Mouse (Mus musculus): ENCODE results near the gene Itpk1.

Gene Itpk1

GRCm38 (mm10) chr12:102598535-102598934 lies 106.2 kb downstream of the Itpk1 start:
- no peak for DNase-seq (ENCODE audit: extremely low spot score, low spot score)

- DNase-seq (ENCODE audit: extremely low spot score, low spot score), result no peak
Measured at GRCm38 (mm10) chr12:102597466-102597865, 107.3 kb downstream of the Itpk1 start.

GRCm38 (mm10) chr12:102596410-102596809 lies 108.3 kb downstream of the Itpk1 start:
- no peak for DNase-seq (ENCODE audit: extremely low spot score, low spot score)

- DNase-seq (ENCODE audit: extremely low spot score, low spot score), result no peak
Measured at GRCm38 (mm10) chr12:102594627-102595026, 110.1 kb downstream of the Itpk1 start.

GRCm38 (mm10) chr12:102593699-102594098 lies 111.0 kb downstream of the Itpk1 start:
- DNase-seq (ENCODE audit: extremely low spot score, low spot score), result no peak

- no peak for DNase-seq (ENCODE audit: extremely low spot score, low spot score)
Measured at GRCm38 (mm10) chr12:102590711-102591360, 113.9 kb downstream of the Itpk1 start.

GRCm38 (mm10) chr12:102587106-102587505 lies 117.6 kb downstream of the Itpk1 start:
- no peak for DNase-seq (ENCODE audit: extremely low spot score, low spot score)

GRCm38 (mm10) chr12:102586286-102586881 lies 118.3 kb downstream of the Itpk1 start:
- DNase-seq (ENCODE audit: extremely low spot score, low spot score), result no peak

GRCm38 (mm10) chr12:102585390-102585789 lies 119.3 kb downstream of the Itpk1 start:
- no peak for DNase-seq (ENCODE audit: extremely low spot score, low spot score)

- DNase-seq (ENCODE audit: extremely low spot score, low spot score), result no peak
Measured at GRCm38 (mm10) chr12:102582441-102582840, 122.3 kb downstream of the Itpk1 start.

GRCm38 (mm10) chr12:102581579-102582196 lies 123.0 kb downstream of the Itpk1 start:
- no peak for DNase-seq (ENCODE audit: extremely low spot score, low spot score)

GRCm38 (mm10) chr12:102579041-102579440 lies 125.7 kb downstream of the Itpk1 start:
- DNase-seq (ENCODE audit: extremely low spot score, low spot score), result peak; percentile 74

- DNase-seq (ENCODE audit: extremely low spot score, low spot score), result no peak
Measured at GRCm38 (mm10) chr12:102576659-102577398, 127.9 kb downstream of the Itpk1 start.

GRCm38 (mm10) chr12:102575541-102576329 lies 129.0 kb downstream of the Itpk1 start:
- no peak for DNase-seq (ENCODE audit: extremely low spot score, low spot score)

GRCm38 (mm10) chr12:102573036-102573435 lies 131.7 kb downstream of the Itpk1 start:
- DNase-seq (ENCODE audit: extremely low spot score, low spot score), result no peak

- no peak for DNase-seq (ENCODE audit: extremely low spot score, low spot score)
Measured at GRCm38 (mm10) chr12:102571666-102572065, 133.1 kb downstream of the Itpk1 start.

GRCm38 (mm10) chr12:102570734-102571133 lies 134.0 kb downstream of the Itpk1 start:
- DNase-seq (ENCODE audit: extremely low spot score, low spot score), result no peak

- no peak for DNase-seq (ENCODE audit: extremely low spot score, low spot score)
Measured at GRCm38 (mm10) chr12:102570111-102570510, 134.6 kb downstream of the Itpk1 start.

- DNase-seq (ENCODE audit: extremely low spot score, low spot score), result no peak
Measured at GRCm38 (mm10) chr12:102568219-102568618, 136.5 kb downstream of the Itpk1 start.

- no peak for DNase-seq (ENCODE audit: extremely low spot score, low spot score)
Measured at GRCm38 (mm10) chr12:102566951-102567350, 137.8 kb downstream of the Itpk1 start.

- no peak for DNase-seq (ENCODE audit: extremely low spot score, low spot score)
Measured at GRCm38 (mm10) chr12:102565086-102565485, 139.6 kb downstream of the Itpk1 start.
